Mouse (Mus musculus) heart, postnatal 0 days (tissue): ENCODE data around the gene Yod1.

Source experiments
- CTCF ChIP-seq: IDR thresholded peaks from 2 replicates; pipeline ENCODE4 v1.5.1; 2016; ENCODE audit warnings: antibody characterized with exemption, control low read depth, low read depth
- EP300 ChIP-seq: IDR thresholded peaks from 2 replicates; pipeline ENCODE4 v1.6.1; 2016; ENCODE audit warnings: antibody characterized with exemption, low read depth

GRCm38 (mm10) chr1:130759689-130760088 is 42.6 kb downstream of the Yod1 start:
- TF ChIP-seq CTCF (no peak), EP300 (no peak)
